12 mouse cellular contexts compared by ENCODE assay signal in genomic region chr13:72366281-72366680, GRCm38 (mm10).
DNase-seq lines count a peak whose midpoint lies in the region; ATAC-seq and TF ChIP-seq lines count a peak whose summit lies in the region.
"Had no signal": no experiment of that assay in that cellular context is flagged by ENCODE, and none has a peak within 500 bp of the region (broad histone marks: within the 10 kb centered on the region; RNA-seq: fewer than 3 reads in every experiment).

No protein-coding gene starts in this region.

- H3K4me2 ChIP-seq in forebrain, embryonic 12.5 days = peak overlapping the region; percentile 23
- H3K4me2 ChIP-seq in forebrain, embryonic 11.5 days (ENCODE audit: low read depth, low read length, severe bottlenecking) = no peak overlapping the region; the same call in 1 of the 2 replicates
- H3K4me2 ChIP-seq in lung, embryonic 14.5 days = 0 out of 2 replicates have a peak overlapping the region, but pooled peaks have one; percentile 29
- peak overlapping the region; percentile 41 for H3K4me2 ChIP-seq in limb, embryonic 11.5 days (ENCODE audit: low read depth, severe bottlenecking)
- peak overlapping the region; percentile 35 for H3K4me2 ChIP-seq in neural tube, embryonic 14.5 days (ENCODE audit: low read depth, low read length)
- no peak overlapping the region for H3K4me2 ChIP-seq in stomach, postnatal 0 days (replicated peaks; ENCODE audit: low read depth)

- DNase-seq in forebrain, embryonic 11.5 days (ENCODE audit: low spot score) = no peak
- no peak for DNase-seq in lung, embryonic 14.5 days
- DNase-seq in lung, postnatal 10 days = no peak
- peak; percentile 50 for DNase-seq in limb, embryonic 11.5 days (ENCODE audit: low spot score)
- no peak for DNase-seq in stomach, postnatal 0 days (ENCODE audit: low spot score)
- DNase-seq in layer of hippocampus, adult 18-20 months (ENCODE audit: low spot score in 2 of 2) = no peak
- DNase-seq: adrenal gland, postnatal 10 days; cerebellum, adult 18-20 months; heart, postnatal 36 days; right cerebral cortex, adult 18-20 months had no signal

- no peak overlapping the region for H3K4me3 ChIP-seq in forebrain, embryonic 12.5 days (replicated peaks)
- no peak overlapping the region for H3K4me3 ChIP-seq in forebrain, embryonic 11.5 days (ENCODE audit: low read depth, low read length)
- no peak overlapping the region for H3K4me3 ChIP-seq in lung, embryonic 14.5 days (ENCODE audit: low read depth, low read length)
- no peak overlapping the region for H3K4me3 ChIP-seq in limb, embryonic 11.5 days (ENCODE audit: low read depth, low read length)
- peak overlapping the region; percentile 13; the same call in 1 of the 2 replicates for H3K4me3 ChIP-seq in neural tube, embryonic 14.5 days (ENCODE audit: low read depth, low read length)
- H3K4me3 ChIP-seq in stomach, postnatal 0 days (ENCODE audit: low read depth, low read length) = no peak overlapping the region

- no peak for TF ChIP-seq EP300 in stomach, postnatal 0 days (optimal IDR thresholded peaks at IDR 0.05)

- H3K36me3 ChIP-seq in forebrain, embryonic 12.5 days (replicated peaks) = no peaks in the 10 kb centered on the region
- H3K36me3 ChIP-seq in forebrain, embryonic 11.5 days (ENCODE audit: control insufficient read depth, insufficient read depth, low read length) = no peaks in the 10 kb centered on the region
- H3K36me3 ChIP-seq in lung, embryonic 14.5 days (ENCODE audit: insufficient read depth) = no peaks in the 10 kb centered on the region
- no peaks in the 10 kb centered on the region for H3K36me3 ChIP-seq in limb, embryonic 11.5 days (ENCODE audit: control insufficient read depth, insufficient read depth, low read length)
- no peaks in the 10 kb centered on the region for H3K36me3 ChIP-seq in neural tube, embryonic 14.5 days (ENCODE audit: control insufficient read depth, insufficient read depth, low read length)
- H3K36me3 ChIP-seq in stomach, postnatal 0 days (ENCODE audit: control insufficient read depth, insufficient read depth, low read length) = no peaks in the 10 kb centered on the region

- no peak overlapping the region for H3K9ac ChIP-seq in forebrain, embryonic 12.5 days
- H3K9ac ChIP-seq in forebrain, embryonic 11.5 days (ENCODE audit: low read length) = no peak overlapping the region
- no peak overlapping the region for H3K9ac ChIP-seq in lung, embryonic 14.5 days
- H3K9ac ChIP-seq in limb, embryonic 11.5 days (ENCODE audit: low read length) = no peak overlapping the region
- H3K9ac ChIP-seq in neural tube, embryonic 14.5 days (replicated peaks; ENCODE audit: low read depth, low read length) = 0 out of 2 replicates have a peak overlapping the region, but pooled peaks have one; percentile 4
- H3K9ac ChIP-seq in stomach, postnatal 0 days (ENCODE audit: low read length) = no peak overlapping the region

- peaks cover 98% of the 10 kb centered on the region for H3K27me3 ChIP-seq in forebrain, embryonic 12.5 days
- peaks cover 49% of the 10 kb centered on the region for H3K27me3 ChIP-seq in forebrain, embryonic 11.5 days (ENCODE audit: control insufficient read depth, insufficient read depth, low read length)
- H3K27me3 ChIP-seq in lung, embryonic 14.5 days (ENCODE audit: insufficient read depth, low read length) = peaks cover 19% of the 10 kb centered on the region; the same call in 1 of the 2 replicates
- H3K27me3 ChIP-seq in limb, embryonic 11.5 days (ENCODE audit: control insufficient read depth, insufficient read depth, low read length) = peaks cover 9% of the 10 kb centered on the region; the same call in 1 of the 2 replicates
- peaks cover 7% of the 10 kb centered on the region for H3K27me3 ChIP-seq in neural tube, embryonic 14.5 days (ENCODE audit: control insufficient read depth, insufficient read depth, low read length)
- H3K27me3 ChIP-seq in stomach, postnatal 0 days (ENCODE audit: control insufficient read depth, insufficient read depth, low read length) = no peaks in the 10 kb centered on the region

- no peaks in the 10 kb centered on the region for H3K9me3 ChIP-seq in forebrain, embryonic 12.5 days
- H3K9me3 ChIP-seq in forebrain, embryonic 11.5 days (ENCODE audit: control insufficient read depth, low read length) = no peaks in the 10 kb centered on the region
- H3K9me3 ChIP-seq in lung, embryonic 14.5 days (ENCODE audit: low read depth, low read length) = no peaks in the 10 kb centered on the region
- no peaks in the 10 kb centered on the region for H3K9me3 ChIP-seq in limb, embryonic 11.5 days (ENCODE audit: control insufficient read depth, low read length)
- no peaks in the 10 kb centered on the region for H3K9me3 ChIP-seq in neural tube, embryonic 14.5 days (ENCODE audit: control insufficient read depth, low read length)
- H3K9me3 ChIP-seq in stomach, postnatal 0 days (ENCODE audit: control insufficient read depth, low read length) = no peaks in the 10 kb centered on the region

- WGBS in forebrain, embryonic 12.5 days = 57% methylated on average over 11 of the region's 11 CpGs
- 58% methylated on average over 11 of the region's 11 CpGs for whole genome bisulfite sequencing in forebrain, embryonic 11.5 days
- 20% methylated on average over 11 of the region's 11 CpGs for WGBS in lung, embryonic 14.5 days
- 13% methylated on average over 11 of the region's 11 CpGs for WGBS in limb, embryonic 11.5 days
- WGBS in neural tube, embryonic 14.5 days = 39% methylated on average over 11 of the region's 11 CpGs
- WGBS in stomach, postnatal 0 days = 32% methylated on average over 11 of the region's 11 CpGs

- no peak for TF ChIP-seq CTCF in lung, embryonic 14.5 days (IDR thresholded peaks at IDR 0.05; ENCODE audit: low read depth)
- no peak for TF ChIP-seq CTCF in stomach, postnatal 0 days (IDR thresholded peaks at IDR 0.05; ENCODE audit: low read depth)

- no peak for ATAC-seq in forebrain, embryonic 12.5 days (ENCODE audit: low FRiP score)
- ATAC-seq in forebrain, embryonic 11.5 days (replicated peaks; ENCODE audit: low FRiP score) = no peak
- ATAC-seq in lung, embryonic 14.5 days (ENCODE audit: insufficient read depth) = no peak
- ATAC-seq in limb, embryonic 11.5 days (ENCODE audit: insufficient number of reproducible peaks, low FRiP score, low TSS enrichment, low read depth) = no peak
- ATAC-seq in neural tube, embryonic 14.5 days (ENCODE audit: low read depth) = peak; percentile 22; the same call in 1 of the 2 replicates
- ATAC-seq in stomach, postnatal 0 days (ENCODE audit: low FRiP score, low TSS enrichment) = no peak

- no peak overlapping the region for H3K27ac ChIP-seq in forebrain, embryonic 12.5 days
- H3K27ac ChIP-seq in forebrain, embryonic 11.5 days (ENCODE audit: low read depth, low read length) = no peak overlapping the region
- no peak overlapping the region for H3K27ac ChIP-seq in lung, embryonic 14.5 days (ENCODE audit: low read depth)
- H3K27ac ChIP-seq in limb, embryonic 11.5 days (replicated peaks; ENCODE audit: low read depth, low read length) = no peak overlapping the region
- H3K27ac ChIP-seq in neural tube, embryonic 14.5 days (ENCODE audit: low read depth, low read length) = no peak overlapping the region
- no peak overlapping the region for H3K27ac ChIP-seq in stomach, postnatal 0 days (replicated peaks)

- peaks cover 15% of the 10 kb centered on the region for H3K4me1 ChIP-seq in forebrain, embryonic 12.5 days
- H3K4me1 ChIP-seq in forebrain, embryonic 11.5 days (replicated peaks; ENCODE audit: control insufficient read depth, insufficient read depth, low read length) = peaks cover 4% of the 10 kb centered on the region; the same call in 1 of the 2 replicates
- no peaks in the 10 kb centered on the region for H3K4me1 ChIP-seq in lung, embryonic 14.5 days (ENCODE audit: insufficient read depth)
- H3K4me1 ChIP-seq in limb, embryonic 11.5 days (ENCODE audit: control insufficient read depth, insufficient read depth, low read length) = peaks cover 14% of the 10 kb centered on the region
- H3K4me1 ChIP-seq in neural tube, embryonic 14.5 days (ENCODE audit: control insufficient read depth, insufficient read depth, low read length) = peaks cover 13% of the 10 kb centered on the region; the same call in 1 of the 2 replicates
- no peaks in the 10 kb centered on the region for H3K4me1 ChIP-seq in stomach, postnatal 0 days (replicated peaks; ENCODE audit: control insufficient read depth, insufficient read depth)

Comparison
In these comparisons a context has a peak if more than half of its experiments do, and no peak if none do; other contexts are left out.
1. H3K4me2 ChIP-seq: peak in forebrain, embryonic 12.5 days (single experiment), lung, embryonic 14.5 days (single experiment), limb, embryonic 11.5 days (single experiment) and neural tube, embryonic 14.5 days (single experiment); none in forebrain, embryonic 11.5 days (single experiment) and stomach, postnatal 0 days (single experiment).